Mouse (Mus musculus): ENCODE results near the gene Cdk12. TPM values are rescaled to one million over a fixed set of nuclear protein-coding genes. Genes with fewer than 3 reads are reported as not detected.

Gene Cdk12
- total RNA-seq, 2 experiments from 2014 or later = 32.2 to 41.0 TPM

DNA sequence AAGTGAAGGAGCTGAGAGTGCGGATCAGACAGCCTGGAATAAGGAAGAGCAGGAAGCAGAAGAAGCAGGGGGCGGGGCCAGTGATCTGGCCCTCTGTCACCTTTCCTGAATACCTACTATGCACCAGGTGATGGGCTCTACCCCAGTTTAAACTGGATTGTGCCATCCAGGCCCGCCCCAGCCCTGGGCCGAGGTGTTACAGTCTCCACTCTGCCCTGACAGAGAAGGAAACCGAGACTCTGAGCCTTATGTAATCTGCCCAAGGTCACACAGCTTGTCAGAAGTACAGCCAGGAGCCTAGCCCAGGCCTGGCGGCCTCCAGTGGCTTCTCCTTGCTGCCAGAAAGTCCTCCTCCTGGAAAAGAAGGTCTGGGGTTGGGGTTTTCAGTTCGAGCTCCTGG lies 94.9 kb downstream of the Cdk12 start:
- DNase-seq (ENCODE audit: extremely low spot score in 1 of 2, low spot score in 1 of 2) = no peak

DNA sequence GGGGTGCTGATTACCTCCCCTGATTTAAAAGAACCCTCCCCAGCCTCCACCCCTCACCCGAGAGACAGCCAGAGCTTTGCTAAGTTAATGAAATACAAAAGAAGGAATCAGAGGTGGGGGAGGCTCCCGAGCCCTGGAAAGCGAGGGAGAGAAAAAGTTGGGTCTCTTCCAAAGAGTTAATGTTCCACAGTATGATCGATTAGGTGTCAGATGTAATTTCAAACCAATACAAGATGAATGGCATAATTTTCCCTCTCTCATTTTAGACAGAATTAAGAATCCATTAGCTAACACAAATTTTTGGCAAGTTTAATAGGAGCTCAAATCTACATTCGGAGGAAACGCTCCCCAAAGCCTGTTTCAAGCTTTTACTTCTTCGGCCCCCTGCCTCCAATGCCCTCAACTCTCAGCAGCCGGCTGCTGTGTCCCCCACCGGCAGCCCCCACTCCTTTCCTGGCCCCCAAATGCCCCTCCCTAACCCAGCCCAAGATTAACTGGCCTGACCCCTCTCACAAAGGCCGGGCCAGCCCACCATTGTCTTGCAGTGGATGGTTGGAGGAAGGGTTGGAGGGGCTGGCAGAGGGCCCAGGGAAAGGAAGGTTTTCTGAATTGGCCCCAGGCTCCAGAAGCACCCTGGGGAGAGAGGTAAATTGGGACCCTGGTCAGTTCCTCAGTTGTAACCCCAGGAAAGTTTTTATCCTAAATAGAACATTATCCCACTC lies 95.8 kb downstream of the Cdk12 start:
- DNase-seq (ENCODE audit: extremely low spot score in 1 of 2, low spot score in 1 of 2) = no peak

DNA sequence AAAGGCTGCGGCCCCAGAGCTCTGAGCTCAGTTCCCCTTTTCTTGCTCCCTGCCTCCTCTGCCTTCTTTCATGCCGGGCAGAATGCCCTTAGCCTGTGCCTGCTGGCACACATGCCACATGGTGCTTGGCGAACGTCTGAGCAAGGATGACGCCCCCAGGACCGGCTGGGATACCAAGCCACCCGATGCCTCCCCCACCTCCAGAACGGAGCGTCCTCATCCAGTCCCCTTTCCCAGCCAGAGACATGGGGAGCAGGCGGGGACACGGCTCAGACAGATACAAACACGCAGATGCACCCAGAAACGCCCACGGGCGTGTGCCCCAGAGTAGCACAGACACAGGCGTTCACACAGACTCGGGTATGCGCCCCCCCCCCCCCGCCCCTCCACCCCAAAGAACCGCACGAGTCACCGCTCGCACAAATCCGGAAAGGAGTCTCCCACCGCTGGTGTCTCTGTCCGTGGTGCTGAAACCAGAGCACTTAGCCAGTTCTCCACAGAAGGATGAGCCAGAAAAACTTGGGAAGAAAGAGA lies 111.0 kb downstream of the Cdk12 start:
- DNase-seq (ENCODE audit: extremely low spot score in 1 of 2, low spot score in 1 of 2) = peak in 1 of 2 experiments; percentile 51

GRCm38 (mm10) chr11:98317479-98317878 lies 114.6 kb downstream of the Cdk12 start:
- no peak for DNase-seq (ENCODE audit: extremely low spot score in 1 of 2, low spot score in 1 of 2)

- no peak for DNase-seq (ENCODE audit: extremely low spot score in 1 of 2, low spot score in 1 of 2)
Observed at GRCm38 (mm10) chr11:98318421-98319116, 115.7 kb downstream of the Cdk12 start.

DNA sequence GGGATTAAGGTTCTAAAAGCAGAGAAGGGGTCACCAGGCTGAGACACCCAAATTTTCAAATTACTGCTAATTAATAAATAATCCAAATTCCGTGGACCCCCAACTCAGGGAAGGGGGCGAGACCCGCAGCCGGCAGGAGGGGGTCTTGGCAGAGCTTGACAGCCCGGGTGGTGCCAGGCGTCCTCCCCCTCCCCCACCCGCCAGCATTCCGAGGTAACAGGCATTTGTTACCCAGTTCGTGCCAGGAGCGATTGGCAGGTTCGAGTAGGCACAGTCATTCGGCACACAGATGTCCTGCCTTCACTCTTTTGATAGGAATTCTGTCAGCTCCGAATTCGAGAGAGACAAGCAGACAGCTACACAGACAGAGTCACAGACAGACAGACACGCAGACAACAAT lies 116.3 kb downstream of the Cdk12 start:
- DNase-seq (ENCODE audit: extremely low spot score in 1 of 2, low spot score in 1 of 2) = no peak

GRCm38 (mm10) chr11:98319544-98319943 lies 116.7 kb downstream of the Cdk12 start:
- DNase-seq (ENCODE audit: extremely low spot score in 1 of 2, low spot score in 1 of 2) = no peak

DNA sequence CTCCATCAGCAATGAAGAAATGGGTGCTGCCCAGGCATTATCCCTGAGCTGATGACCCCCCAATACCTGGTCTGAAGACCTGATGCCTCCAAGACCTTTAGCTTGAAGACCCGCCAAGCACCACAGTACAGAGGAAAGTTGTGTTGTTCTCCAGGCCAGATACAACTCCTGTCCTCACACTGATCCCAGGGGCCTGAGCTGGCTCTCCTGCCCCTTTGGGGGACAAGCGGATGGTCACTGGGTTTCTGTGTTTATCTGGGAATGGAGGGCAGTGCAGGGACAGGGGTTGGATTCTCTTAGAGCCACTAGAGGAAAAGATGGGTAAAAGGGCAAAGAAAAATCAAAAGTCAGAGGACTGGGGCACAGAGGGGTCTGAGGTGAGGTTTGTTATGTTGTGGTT lies 117.1 kb downstream of the Cdk12 start:
- DNase-seq (ENCODE audit: extremely low spot score in 1 of 2, low spot score in 1 of 2) = no peak

GRCm38 (mm10) chr11:98320381-98320780 lies 117.5 kb downstream of the Cdk12 start:
- DNase-seq (ENCODE audit: extremely low spot score in 1 of 2, low spot score in 1 of 2) = no peak

GRCm38 (mm10) chr11:98320806-98321676 lies 118.2 kb downstream of the Cdk12 start:
- peak in 1 of 2 experiments; percentile 50 for DNase-seq (ENCODE audit: extremely low spot score in 1 of 2, low spot score in 1 of 2)

DNA sequence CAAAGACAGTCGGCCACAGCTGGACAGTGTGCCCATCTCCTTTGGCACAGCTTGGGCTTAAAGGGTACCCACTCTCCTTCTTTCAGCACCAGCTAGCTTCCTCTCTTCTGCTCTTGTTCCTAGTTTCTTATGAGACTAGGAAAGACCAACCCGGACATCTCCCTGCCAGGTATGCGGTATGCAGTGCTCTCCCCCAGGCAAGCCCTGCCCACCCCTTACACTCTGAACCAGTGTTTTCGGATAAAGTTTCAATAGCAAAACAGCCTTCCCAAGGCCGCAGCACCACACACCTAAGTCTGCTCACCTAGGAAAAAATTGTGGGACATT lies 118.8 kb downstream of the Cdk12 start:
- DNase-seq (ENCODE audit: extremely low spot score in 1 of 2, low spot score in 1 of 2) = no peak

DNA sequence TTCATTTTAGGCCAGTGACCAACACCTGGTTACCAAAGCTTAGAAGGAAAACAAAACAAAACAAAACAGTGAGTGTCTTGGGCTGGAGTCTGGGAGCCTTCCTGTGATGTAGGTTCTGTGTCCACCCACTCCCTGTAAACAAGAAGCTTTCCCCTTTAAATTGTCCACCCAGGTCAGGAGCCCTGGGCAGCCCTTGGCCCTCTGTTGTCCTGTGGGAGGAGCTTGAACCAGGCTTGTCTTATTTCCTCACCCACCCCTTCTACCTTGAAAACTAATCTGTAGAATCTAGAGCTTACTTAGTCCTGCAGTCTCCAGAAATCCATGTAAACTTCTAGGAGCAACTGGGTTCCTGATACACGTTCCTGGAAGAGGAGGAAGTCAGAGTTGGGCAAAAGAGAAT lies 119.3 kb downstream of the Cdk12 start:
- DNase-seq (ENCODE audit: extremely low spot score in 1 of 2, low spot score in 1 of 2) = no peak

DNA sequence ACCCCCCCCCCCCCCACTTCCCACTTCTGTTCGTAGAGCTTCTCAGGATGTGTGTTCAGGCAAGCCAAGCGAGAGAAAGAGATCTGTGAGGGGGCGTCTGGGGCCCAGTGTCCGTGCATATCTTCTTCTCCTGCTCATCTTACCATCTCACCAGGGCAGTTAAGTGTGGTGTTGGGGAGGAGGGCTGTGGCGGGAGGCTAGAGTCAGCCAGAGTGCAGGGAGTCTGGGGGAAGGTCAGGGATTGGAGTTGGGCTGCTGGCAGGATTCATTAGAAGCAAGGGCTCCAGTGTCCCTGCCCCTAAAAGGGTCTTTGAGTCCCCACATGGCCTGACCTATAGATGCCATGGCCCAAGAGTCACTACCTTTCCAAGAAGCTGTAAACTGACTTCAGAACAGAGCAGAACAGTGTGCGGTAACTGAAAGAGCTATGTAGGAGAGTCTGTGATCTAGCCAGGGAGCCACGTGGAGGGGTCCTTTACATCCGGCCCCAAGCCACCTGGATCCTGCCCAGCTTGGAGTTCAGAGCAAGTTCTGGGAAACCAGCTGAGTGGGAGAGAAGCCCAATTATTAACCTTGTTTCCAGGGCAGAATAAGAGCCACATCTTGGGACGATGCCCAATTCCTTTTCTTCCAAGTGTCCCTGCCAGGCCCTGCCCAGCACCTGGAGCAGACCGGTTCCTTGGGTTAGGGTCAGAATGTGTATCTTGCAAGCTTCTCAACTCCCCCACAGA lies 120.4 kb downstream of the Cdk12 start:
- DNase-seq (ENCODE audit: extremely low spot score in 1 of 2, low spot score in 1 of 2) = no peak

GRCm38 (mm10) chr11:98323933-98324332 lies 121.1 kb downstream of the Cdk12 start:
- no peak for DNase-seq (ENCODE audit: extremely low spot score in 1 of 2, low spot score in 1 of 2)

- no peak for DNase-seq (ENCODE audit: extremely low spot score in 1 of 2, low spot score in 1 of 2)
Observed at GRCm38 (mm10) chr11:98325191-98325820, 122.4 kb downstream of the Cdk12 start.

- DNase-seq (ENCODE audit: extremely low spot score in 1 of 2, low spot score in 1 of 2) = no peak
Observed at GRCm38 (mm10) chr11:98325821-98326218, 123.0 kb downstream of the Cdk12 start.

DNA sequence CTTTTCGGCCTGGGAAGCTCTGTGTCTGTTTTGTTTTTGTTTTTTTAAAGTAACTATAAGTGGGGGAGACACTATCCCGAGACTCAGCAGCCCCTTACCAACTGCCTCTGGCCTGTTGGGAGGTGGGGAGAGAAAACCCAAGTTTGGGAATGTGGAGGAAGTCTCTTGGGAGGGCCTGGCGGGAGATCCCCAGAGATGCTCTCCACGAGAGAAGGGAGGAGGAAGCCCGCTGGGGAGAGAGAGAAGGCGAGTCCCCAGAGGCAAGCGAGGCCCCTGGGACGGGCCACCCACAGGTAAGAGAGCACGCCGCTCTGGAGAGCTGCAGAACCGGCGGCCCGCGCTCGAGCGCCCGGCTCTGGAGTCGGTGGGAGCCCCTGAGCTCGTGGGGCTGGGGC lies 123.9 kb downstream of the Cdk12 start:
- DNase-seq (ENCODE audit: extremely low spot score in 1 of 2, low spot score in 1 of 2) = no peak

DNA sequence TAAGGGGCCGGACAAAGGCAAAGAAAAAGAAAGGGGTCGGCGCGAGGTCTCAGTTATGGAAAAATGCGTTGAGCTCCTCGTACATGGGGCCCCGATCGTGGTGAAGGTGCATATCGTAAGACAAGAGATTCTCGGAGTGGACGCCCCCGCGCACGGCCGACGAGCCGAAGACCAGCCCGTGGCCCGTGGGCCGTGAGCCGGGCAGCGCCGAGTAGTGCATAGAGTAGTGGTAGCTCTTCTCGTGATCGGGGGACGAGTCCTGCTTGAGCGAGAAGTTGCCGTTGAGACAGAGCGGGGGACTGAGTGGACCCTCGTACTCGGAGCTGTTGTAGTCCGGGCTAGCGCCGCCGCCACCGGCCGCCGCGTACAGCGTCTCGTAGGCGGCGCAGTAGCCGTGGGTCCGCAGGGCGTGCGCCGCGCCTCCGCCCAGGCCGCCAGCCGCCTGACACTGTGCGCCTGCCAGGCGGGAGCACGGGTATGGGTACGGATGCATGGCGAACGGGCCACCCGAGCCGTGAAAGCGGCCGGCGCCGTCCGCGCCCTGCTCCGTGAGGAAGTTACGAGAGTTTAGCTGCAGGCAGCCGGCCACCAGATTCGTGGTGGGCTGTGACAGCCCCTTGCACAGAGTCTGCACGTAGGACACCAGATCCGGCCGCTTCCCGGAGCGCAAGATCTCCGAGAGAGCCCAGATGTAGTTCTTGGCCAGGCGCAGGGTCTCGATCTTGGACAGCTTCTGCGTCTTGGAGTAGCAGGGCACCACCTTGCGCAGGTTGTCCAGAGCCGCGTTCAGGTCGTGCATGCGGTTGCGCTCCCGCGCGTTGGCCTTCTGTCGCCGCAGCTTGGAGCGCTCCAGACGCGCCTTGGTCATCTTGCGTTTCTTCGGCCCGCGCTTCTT lies 124.5 kb downstream of the Cdk12 start:
- no peak for DNase-seq (ENCODE audit: extremely low spot score in 1 of 2, low spot score in 1 of 2)

GRCm38 (mm10) chr11:98328031-98328370 lies 125.1 kb downstream of the Cdk12 start:
- DNase-seq (ENCODE audit: extremely low spot score in 1 of 2, low spot score in 1 of 2) = no peak

Data from layer of hippocampus, postnatal 25 days (tissue).